ENCODE assay signal across 17 mouse cellular contexts in genomic region chr4:7961521-7962172, GRCm38 (mm10).
A peak's percentile ranks its signal among the peaks of the same experiment; 100 is the strongest.
DNase-seq lines count a peak whose midpoint lies in the region; ATAC-seq lines count a peak whose summit lies in the region.
"Had no signal": no experiment of that assay in that cellular context is flagged by ENCODE, and none has a peak within 500 bp of the region (broad histone marks: within the 10 kb centered on the region; RNA-seq: fewer than 3 reads in every experiment).

No protein-coding gene starts in this region.

- intact Hi-C loops in heart, postnatal 36 days (cut with DNase I): no loop called here
- intact Hi-C loops in gastrocnemius, postnatal 36 days (cut with DNase I): no loop called here

- peak; percentile 15 for DNase-seq in layer of hippocampus, adult 11-12 months (ENCODE audit: low spot score)
- no peak for DNase-seq in layer of hippocampus, postnatal 25 days (ENCODE audit: extremely low spot score in 1 of 2, low spot score in 1 of 2)
- peak; percentile 39 for DNase-seq in CD4-positive, CD25-positive, alpha-beta regulatory T cell, adult 2 months (ENCODE audit: low read depth, low spot score)
- DNase-seq in brain, adult 2 months (ENCODE audit: low read depth, low spot score): peak; percentile 56
- no peak for DNase-seq in Muller cell, postnatal 12 days (ENCODE audit: inconsistent ontology term)
- DNase-seq in heart, postnatal 36 days: no peak
- no peak for DNase-seq in gastrocnemius, postnatal 36 days
- DNase-seq: adrenal gland, postnatal 10 days; cerebellum, postnatal 14 days; heart, postnatal 10 days; kidney, postnatal 36 days; left cerebral cortex, postnatal 4 days; liver, postnatal 0 days; midbrain, embryonic 14.5 days; spleen, adult 18-20 months; thymus, postnatal 36 days had no signal

- ATAC-seq in inflammation-experienced regulatory T-cells, adult 6 months: peak; percentile 78
- ATAC-seq: liver, postnatal 0 days had no signal

Comparison
In these comparisons a context has a peak if more than half of its experiments do, and no peak if none do; other contexts are left out.
1. DNase-seq: peak in layer of hippocampus, adult 11-12 months (single experiment), CD4-positive, CD25-positive, alpha-beta regulatory T cell, adult 2 months (single experiment) and brain, adult 2 months (single experiment); none in layer of hippocampus, postnatal 25 days (0 of 2), Muller cell, postnatal 12 days (single experiment), heart, postnatal 36 days (0 of 2) and gastrocnemius, postnatal 36 days (0 of 2).